Mouse (Mus musculus): Measurements from ENCODE around the gene Tnr. TPM values are rescaled to one million over a fixed set of nuclear protein-coding genes. Genes with fewer than 3 reads are reported as not detected.

The Tnr gene
- polyA plus RNA-seq, 1 experiment from 2014 or later = 0.47 TPM

DNA sequence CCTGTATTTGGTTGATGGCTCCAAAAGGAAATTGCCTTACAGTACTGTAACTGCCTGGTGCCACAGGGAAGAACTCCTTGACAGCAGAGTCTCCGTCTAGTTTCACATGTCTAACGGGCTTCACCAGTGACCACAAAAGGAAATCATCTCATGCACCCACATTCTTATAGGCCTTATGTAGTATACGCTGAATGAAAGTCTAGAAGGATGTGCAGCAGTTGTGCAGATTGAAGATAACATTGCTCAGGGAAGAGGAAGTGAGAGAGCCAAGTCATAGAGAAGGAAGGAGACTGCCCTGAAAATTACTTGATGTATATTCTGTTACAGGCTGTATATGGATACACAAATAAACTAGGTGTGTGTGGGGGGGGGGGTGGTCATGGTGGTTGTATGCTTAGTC lies 211.5 kb downstream of the Tnr start:
- WGBS = 77% methylated on average over 3 of the region's 3 CpGs
- no peaks in the 10 kb centered on the region for H3K4me1 ChIP-seq (replicated peaks; ENCODE audit: control insufficient read depth, insufficient read depth, low read length)
- H3K27me3 ChIP-seq (replicated peaks; ENCODE audit: control insufficient read depth, insufficient read depth, low read length) = no peaks in the 10 kb centered on the region
- H3K4me3 ChIP-seq (ENCODE audit: low read depth, low read length) = no peak overlapping the region
- ATAC-seq = no peak
- H3K4me2 ChIP-seq (replicated peaks; ENCODE audit: low read depth) = no peak overlapping the region
- no peak for TF ChIP-seq CTCF (IDR thresholded peaks at IDR 0.05; ENCODE audit: low read depth)
- no peaks in the 10 kb centered on the region for H3K9me3 ChIP-seq (ENCODE audit: control insufficient read depth)
- H3K9ac ChIP-seq (ENCODE audit: low read depth, low read length) = no peak overlapping the region
- no peaks in the 10 kb centered on the region for H3K36me3 ChIP-seq (ENCODE audit: control insufficient read depth, insufficient read depth)
- H3K27ac ChIP-seq (ENCODE audit: low read depth, low read length) = no peak overlapping the region

DNA sequence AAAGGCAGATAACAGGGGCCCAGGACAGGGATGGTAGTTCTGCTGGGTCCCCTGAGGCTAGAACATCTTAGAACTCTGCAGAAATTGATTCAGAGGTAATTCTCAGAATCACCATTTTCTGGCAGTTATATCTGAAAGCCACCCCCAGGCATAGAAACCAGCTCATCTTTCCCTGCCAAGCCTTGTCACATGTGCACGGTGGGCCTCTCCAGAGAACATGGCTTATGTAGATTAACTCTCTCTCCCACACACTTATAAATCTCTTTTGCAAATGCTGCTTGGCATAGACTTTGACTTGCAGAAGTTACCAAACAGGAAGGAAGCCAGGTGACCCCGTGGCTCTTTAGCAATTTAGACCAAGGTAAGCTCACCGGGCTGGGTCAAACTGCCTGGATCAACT lies 215.9 kb downstream of the Tnr start:
- no peak for ATAC-seq
- TF ChIP-seq CTCF (IDR thresholded peaks at IDR 0.05; ENCODE audit: low read depth) = no peak
- H3K36me3 ChIP-seq (ENCODE audit: control insufficient read depth, insufficient read depth) = no peaks in the 10 kb centered on the region

DNA sequence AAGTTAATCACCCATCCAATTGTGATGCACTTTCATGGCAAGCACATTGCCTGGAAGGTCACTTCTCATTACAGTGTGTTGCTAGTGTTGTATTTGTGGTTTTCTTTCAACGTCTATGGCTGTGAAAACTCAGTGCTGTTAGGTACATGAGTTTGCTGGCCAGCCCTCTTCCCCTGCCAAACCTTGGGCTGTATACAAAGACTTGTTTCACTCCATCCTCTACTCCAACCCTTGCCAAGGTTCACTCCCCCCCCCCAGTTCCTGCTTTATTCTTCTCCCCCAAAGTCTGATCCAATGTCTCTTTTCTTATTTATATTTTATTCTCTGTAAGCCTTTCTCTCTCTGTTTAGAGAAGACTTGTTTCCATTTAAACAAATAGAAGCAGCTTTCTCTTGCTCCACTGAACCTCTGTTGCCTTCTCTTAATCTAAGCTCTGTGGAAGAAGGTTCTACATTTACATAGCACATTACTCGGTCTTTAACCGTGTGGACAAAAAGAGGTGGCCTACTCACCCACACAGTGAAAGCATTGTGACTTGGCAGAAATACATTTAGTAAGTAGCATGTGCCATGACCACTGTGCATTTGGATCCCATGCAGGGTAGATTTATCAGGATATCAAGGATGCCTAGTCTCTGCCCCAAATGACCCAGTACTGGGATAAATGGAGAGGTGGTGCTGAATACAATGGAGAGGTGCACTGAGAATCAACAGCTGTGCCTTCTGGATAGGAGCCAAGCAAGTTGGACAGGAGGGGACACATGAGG lies 217.9 kb downstream of the Tnr start:
- no peaks in the 10 kb centered on the region for H3K9me3 ChIP-seq (ENCODE audit: control insufficient read depth)
- no peak for TF ChIP-seq CTCF (IDR thresholded peaks at IDR 0.05; ENCODE audit: low read depth)
- no peak for ATAC-seq
- H3K9ac ChIP-seq (ENCODE audit: low read depth, low read length) = no peak overlapping the region
- 67% methylated on average over 3 of the region's 3 CpGs for WGBS
- no peak overlapping the region for H3K4me3 ChIP-seq (ENCODE audit: low read depth, low read length)
- no peaks in the 10 kb centered on the region for H3K27me3 ChIP-seq (replicated peaks; ENCODE audit: control insufficient read depth, insufficient read depth, low read length)
- H3K36me3 ChIP-seq (ENCODE audit: control insufficient read depth, insufficient read depth) = no peaks in the 10 kb centered on the region
- H3K4me1 ChIP-seq (replicated peaks; ENCODE audit: control insufficient read depth, insufficient read depth, low read length) = 0 out of 2 replicates have a peak, but pooled peaks cover 2% of the 10 kb centered on the region
- no peak overlapping the region for H3K4me2 ChIP-seq (replicated peaks; ENCODE audit: low read depth)
- H3K27ac ChIP-seq (ENCODE audit: low read depth, low read length) = no peak overlapping the region

More for the DNA sequence above, 215.9 kb downstream of the Tnr start:
- no peak overlapping the region for H3K4me2 ChIP-seq (replicated peaks; ENCODE audit: low read depth)
- H3K4me1 ChIP-seq (replicated peaks; ENCODE audit: control insufficient read depth, insufficient read depth, low read length) = 0 out of 2 replicates have a peak, but pooled peaks cover 2% of the 10 kb centered on the region
- WGBS = 65% methylated on average over 3 of the region's 3 CpGs
- no peak overlapping the region for H3K9ac ChIP-seq (ENCODE audit: low read depth, low read length)
- H3K27me3 ChIP-seq (replicated peaks; ENCODE audit: control insufficient read depth, insufficient read depth, low read length) = no peaks in the 10 kb centered on the region
- no peak overlapping the region for H3K27ac ChIP-seq (ENCODE audit: low read depth, low read length)
- H3K9me3 ChIP-seq (ENCODE audit: control insufficient read depth) = no peaks in the 10 kb centered on the region
- H3K4me3 ChIP-seq (ENCODE audit: low read depth, low read length) = no peak overlapping the region

DNA sequence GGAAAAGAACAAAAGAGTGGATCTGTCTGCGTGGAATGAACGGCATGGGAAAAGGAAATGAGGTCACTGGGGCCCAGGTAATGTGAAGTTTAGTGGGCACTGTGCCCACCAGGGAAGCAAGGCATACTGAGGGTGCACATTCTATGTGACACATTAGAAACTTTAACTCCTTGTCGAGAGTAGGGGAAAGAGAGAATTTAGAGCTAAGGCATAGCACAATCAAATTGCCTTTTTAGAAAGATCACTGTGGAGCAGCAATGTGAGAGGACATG lies 218.4 kb downstream of the Tnr start:
- H3K9me3 ChIP-seq (ENCODE audit: control insufficient read depth) = no peaks in the 10 kb centered on the region
- H3K4me2 ChIP-seq (replicated peaks; ENCODE audit: low read depth) = no peak overlapping the region
- ATAC-seq = no peak
- no peaks in the 10 kb centered on the region for H3K27me3 ChIP-seq (replicated peaks; ENCODE audit: control insufficient read depth, insufficient read depth, low read length)
- no peak overlapping the region for H3K4me3 ChIP-seq (ENCODE audit: low read depth, low read length)
- no peaks in the 10 kb centered on the region for H3K36me3 ChIP-seq (ENCODE audit: control insufficient read depth, insufficient read depth)
- no peak overlapping the region for H3K27ac ChIP-seq (ENCODE audit: low read depth, low read length)
- 68% methylated on average over 3 of the region's 3 CpGs for WGBS
- H3K4me1 ChIP-seq (replicated peaks; ENCODE audit: control insufficient read depth, insufficient read depth, low read length) = 0 out of 2 replicates have a peak, but pooled peaks cover 2% of the 10 kb centered on the region
- TF ChIP-seq CTCF (IDR thresholded peaks at IDR 0.05; ENCODE audit: low read depth) = no peak
- no peak overlapping the region for H3K9ac ChIP-seq (ENCODE audit: low read depth, low read length)

DNA sequence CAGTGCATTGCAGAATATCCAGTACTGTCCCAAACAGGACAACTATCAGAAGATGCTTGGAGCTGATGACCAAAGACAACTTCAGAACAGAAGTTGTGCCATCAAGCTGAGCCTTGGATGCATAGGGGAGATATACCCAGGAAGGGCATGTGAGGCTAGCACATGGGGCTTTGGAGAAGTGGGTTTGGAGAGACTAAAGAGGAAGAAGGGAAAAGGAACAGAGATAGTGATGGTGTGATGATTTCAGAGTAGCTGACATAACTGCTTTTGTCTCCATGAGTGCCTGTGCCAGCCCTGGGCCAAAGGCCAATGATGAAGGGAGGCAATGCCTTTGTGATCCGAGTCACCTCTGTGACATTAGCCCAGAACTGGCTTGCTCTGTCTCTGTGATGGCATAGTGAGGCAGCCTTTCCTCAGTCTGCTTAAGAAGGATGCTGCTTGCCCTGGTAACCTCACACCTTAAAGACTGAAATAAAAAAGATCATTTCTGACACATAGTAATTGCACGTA lies 220.2 kb downstream of the Tnr start:
- WGBS = 98% methylated on average over 2 of the region's 2 CpGs
- Histone ChIP-seq H3K9me3 (ENCODE audit: control insufficient read depth) (no peaks in the 10 kb centered on the region), H3K4me1 (replicated peaks; ENCODE audit: control insufficient read depth, insufficient read depth, low read length) (0 out of 2 replicates have a peak, but pooled peaks cover 2% of the 10 kb centered on the region), H3K4me3 (ENCODE audit: low read depth, low read length) (no peak overlapping the region), H3K4me2 (replicated peaks; ENCODE audit: low read depth) (no peak overlapping the region), H3K27ac (ENCODE audit: low read depth, low read length) (no peak overlapping the region), H3K27me3 (replicated peaks; ENCODE audit: control insufficient read depth, insufficient read depth, low read length) (no peaks in the 10 kb centered on the region), H3K9ac (ENCODE audit: low read depth, low read length) (no peak overlapping the region), H3K36me3 (ENCODE audit: control insufficient read depth, insufficient read depth) (no peaks in the 10 kb centered on the region)
- no peak for TF ChIP-seq CTCF (IDR thresholded peaks at IDR 0.05; ENCODE audit: low read depth)
- ATAC-seq = no peak

DNA sequence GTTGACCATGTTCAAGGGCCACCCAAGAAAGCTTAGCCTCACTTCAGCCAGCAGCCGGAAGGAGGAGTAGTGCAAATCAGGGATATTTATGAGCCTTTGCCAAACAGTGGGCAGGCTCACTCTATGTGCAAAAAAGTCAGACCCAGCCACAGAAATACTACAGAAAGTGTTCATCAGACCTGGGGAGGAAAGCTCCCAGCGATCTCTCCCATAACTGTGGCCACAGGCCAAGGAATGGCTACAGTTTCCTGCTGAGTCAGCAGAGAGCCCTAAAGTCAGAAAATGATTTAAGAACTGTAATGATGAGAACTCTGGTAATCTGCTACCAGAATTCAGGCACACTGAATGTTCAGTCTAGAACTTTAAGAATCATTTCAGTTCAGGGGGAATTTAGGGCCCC lies 221.7 kb downstream of the Tnr start:
- TF ChIP-seq CTCF (IDR thresholded peaks at IDR 0.05; ENCODE audit: low read depth) = no peak
- no peaks in the 10 kb centered on the region for H3K9me3 ChIP-seq (ENCODE audit: control insufficient read depth)
- no peak for ATAC-seq

More for the DNA sequence above, 221.7 kb downstream of the Tnr start:
- Histone ChIP-seq H3K9ac (ENCODE audit: low read depth, low read length) (no peak overlapping the region), H3K36me3 (ENCODE audit: control insufficient read depth, insufficient read depth) (no peaks in the 10 kb centered on the region), H3K4me1 (replicated peaks; ENCODE audit: control insufficient read depth, insufficient read depth, low read length) (0 out of 2 replicates have a peak, but pooled peaks cover 2% of the 10 kb centered on the region), H3K4me3 (ENCODE audit: low read depth, low read length) (no peak overlapping the region), H3K27ac (ENCODE audit: low read depth, low read length) (no peak overlapping the region), H3K27me3 (replicated peaks; ENCODE audit: control insufficient read depth, insufficient read depth, low read length) (no peaks in the 10 kb centered on the region), H3K4me2 (replicated peaks; ENCODE audit: low read depth) (no peak overlapping the region)
- 72% methylated on average over 2 of the region's 2 CpGs for WGBS

All from intestine, postnatal 0 days (tissue).